Mouse (Mus musculus): ENCODE measurements at regions not wholly inside any gene's neighbourhood (a gene's known extent, or its start where the extent isn't known, plus 50 kb on each side); places are given as distances from the start of the nearest gene placed in this dataset.
A peak's percentile ranks its signal among the peaks of the same experiment; 100 is the strongest.

GRCm38 (mm10) chr10:118656561-118656960 is 213.4 kb downstream of the Dyrk2 start:
- no peaks in the 10 kb centered on the region for H3K4me1 ChIP-seq (ENCODE audit: control insufficient read depth, insufficient read depth, low read length)
- no peaks in the 10 kb centered on the region for H3K27me3 ChIP-seq (ENCODE audit: control insufficient read depth, insufficient read depth, low read length)
- no peaks in the 10 kb centered on the region for H3K36me3 ChIP-seq (ENCODE audit: control insufficient read depth, insufficient read depth, low read length)
- H3K9ac ChIP-seq (replicated peaks; ENCODE audit: low read depth, low read length), result no peak overlapping the region
- 80% methylated on average over 5 of the region's 5 CpGs for WGBS
- no peaks in the 10 kb centered on the region for H3K9me3 ChIP-seq (ENCODE audit: control insufficient read depth, low read length)
- no peak overlapping the region for H3K27ac ChIP-seq (ENCODE audit: low read depth, low read length)
- no peak overlapping the region for H3K4me3 ChIP-seq (ENCODE audit: low read depth, low read length)
- no peak overlapping the region for H3K4me2 ChIP-seq (ENCODE audit: low read depth, low read length)
- ATAC-seq (ENCODE audit: low read depth), result no peak

- H3K9me3 ChIP-seq (ENCODE audit: control insufficient read depth, low read length), result no peaks in the 10 kb centered on the region
- no peak overlapping the region for H3K4me3 ChIP-seq (ENCODE audit: low read depth, low read length)
- H3K36me3 ChIP-seq (ENCODE audit: control insufficient read depth, insufficient read depth, low read length), result no peaks in the 10 kb centered on the region
- H3K4me2 ChIP-seq (ENCODE audit: low read depth, low read length), result no peak overlapping the region
- no peak overlapping the region for H3K9ac ChIP-seq (replicated peaks; ENCODE audit: low read depth, low read length)
- no peak overlapping the region for H3K27ac ChIP-seq (ENCODE audit: low read depth, low read length)
- H3K4me1 ChIP-seq (ENCODE audit: control insufficient read depth, insufficient read depth, low read length), result no peaks in the 10 kb centered on the region
- no peak for ATAC-seq (ENCODE audit: low read depth)
- WGBS, result 79% methylated on average over 3 of the region's 3 CpGs
- no peaks in the 10 kb centered on the region for H3K27me3 ChIP-seq (ENCODE audit: control insufficient read depth, insufficient read depth, low read length)
Measured at GRCm38 (mm10) chr10:118666009-118666408, 204.0 kb downstream of the Dyrk2 start.

GRCm38 (mm10) chr10:118675816-118676465 is 194.1 kb downstream of the Dyrk2 start:
- 34% methylated on average over 18 of the region's 18 CpGs for WGBS
- Histone ChIP-seq H3K36me3 (ENCODE audit: control insufficient read depth, insufficient read depth, low read length) (no peaks in the 10 kb centered on the region), H3K27ac (ENCODE audit: low read depth, low read length) (peak overlapping the region; percentile 48; the same call in 1 of the 2 replicates), H3K4me2 (ENCODE audit: low read depth, low read length) (peak overlapping the region; percentile 41), H3K27me3 (ENCODE audit: control insufficient read depth, insufficient read depth, low read length) (no peaks in the 10 kb centered on the region), H3K4me3 (ENCODE audit: low read depth, low read length) (peak overlapping the region; percentile 7; the same call in 1 of the 2 replicates), H3K9me3 (ENCODE audit: control insufficient read depth, low read length) (no peaks in the 10 kb centered on the region), H3K4me1 (ENCODE audit: control insufficient read depth, insufficient read depth, low read length) (0 out of 2 replicates have a peak, but pooled peaks cover 7% of the 10 kb centered on the region), H3K9ac (replicated peaks; ENCODE audit: low read depth, low read length) (no peak overlapping the region)
- ATAC-seq (ENCODE audit: low read depth), result peak; percentile 86

DNA sequence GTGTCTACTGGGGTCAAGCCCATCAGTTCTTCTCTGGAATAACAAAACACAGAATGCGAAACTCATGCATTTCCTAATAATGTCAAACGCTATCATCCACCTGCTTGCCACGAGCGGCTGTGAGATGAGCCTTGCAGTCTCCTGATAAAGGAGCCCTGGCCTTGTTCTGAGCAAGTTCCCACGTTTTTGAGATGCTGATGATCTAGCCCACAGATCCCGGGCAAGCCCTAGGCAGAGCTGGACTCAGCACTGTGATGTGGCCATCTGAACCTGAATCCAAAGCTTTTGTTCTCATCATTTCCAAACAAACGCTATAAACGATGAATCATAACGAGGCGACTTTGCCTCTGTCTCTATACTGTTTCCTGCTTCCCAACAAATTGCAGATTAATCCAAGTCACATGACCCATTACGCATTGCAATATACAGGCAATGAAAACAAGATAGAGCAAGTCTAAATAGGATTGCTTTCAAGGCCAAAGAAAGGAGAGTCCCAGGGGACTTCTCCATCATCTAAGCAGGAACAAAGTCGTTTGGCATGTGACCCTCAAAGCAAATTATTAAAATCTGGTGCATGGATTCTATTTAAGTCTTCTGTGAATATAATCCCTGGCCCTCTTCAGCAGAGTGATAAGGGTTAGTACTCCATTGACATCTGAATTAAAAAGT is 191.1 kb downstream of the Dyrk2 start:
- 0 out of 2 replicates have a peak overlapping the region, but pooled peaks have one; percentile 23 for H3K27ac ChIP-seq (ENCODE audit: low read depth, low read length)
- H3K9ac ChIP-seq (replicated peaks; ENCODE audit: low read depth, low read length), result no peak overlapping the region
- H3K4me1 ChIP-seq (ENCODE audit: control insufficient read depth, insufficient read depth, low read length), result 0 out of 2 replicates have a peak, but pooled peaks cover 7% of the 10 kb centered on the region
- no peak; the same call in 1 of the 2 replicates for ATAC-seq (ENCODE audit: low read depth)
- H3K4me2 ChIP-seq (ENCODE audit: low read depth, low read length), result no peak overlapping the region
- no peak overlapping the region for H3K4me3 ChIP-seq (ENCODE audit: low read depth, low read length)
- H3K9me3 ChIP-seq (ENCODE audit: control insufficient read depth, low read length), result no peaks in the 10 kb centered on the region
- H3K36me3 ChIP-seq (ENCODE audit: control insufficient read depth, insufficient read depth, low read length), result no peaks in the 10 kb centered on the region
- WGBS, result 45% methylated on average over 12 of the region's 12 CpGs
- no peaks in the 10 kb centered on the region for H3K27me3 ChIP-seq (ENCODE audit: control insufficient read depth, insufficient read depth, low read length)

GRCm38 (mm10) chr10:118679507-118679906 is 190.5 kb downstream of the Dyrk2 start:
- 0 out of 2 replicates have a peak, but pooled peaks cover 7% of the 10 kb centered on the region for H3K4me1 ChIP-seq (ENCODE audit: control insufficient read depth, insufficient read depth, low read length)
- WGBS, result 29% methylated on average over 5 of the region's 5 CpGs
- no peaks in the 10 kb centered on the region for H3K27me3 ChIP-seq (ENCODE audit: control insufficient read depth, insufficient read depth, low read length)
- H3K9me3 ChIP-seq (ENCODE audit: control insufficient read depth, low read length), result no peaks in the 10 kb centered on the region
- ATAC-seq (ENCODE audit: low read depth), result 0 out of 2 replicates have a peak, but pooled peaks have one; percentile 25
- no peak overlapping the region for H3K4me3 ChIP-seq (ENCODE audit: low read depth, low read length)
- H3K27ac ChIP-seq (ENCODE audit: low read depth, low read length), result no peak overlapping the region
- no peak overlapping the region for H3K4me2 ChIP-seq (ENCODE audit: low read depth, low read length)
- no peak overlapping the region for H3K9ac ChIP-seq (replicated peaks; ENCODE audit: low read depth, low read length)
- no peaks in the 10 kb centered on the region for H3K36me3 ChIP-seq (ENCODE audit: control insufficient read depth, insufficient read depth, low read length)

- no peak for ATAC-seq (ENCODE audit: low read depth)
- H3K27me3 ChIP-seq (ENCODE audit: control insufficient read depth, insufficient read depth, low read length), result no peaks in the 10 kb centered on the region
- H3K9me3 ChIP-seq (ENCODE audit: control insufficient read depth, low read length), result no peaks in the 10 kb centered on the region
- 52% methylated on average over 6 of the region's 6 CpGs for WGBS
- no peak overlapping the region for H3K27ac ChIP-seq (ENCODE audit: low read depth, low read length)
- no peak overlapping the region for H3K4me2 ChIP-seq (ENCODE audit: low read depth, low read length)
- H3K9ac ChIP-seq (replicated peaks; ENCODE audit: low read depth, low read length), result no peak overlapping the region
- 0 out of 2 replicates have a peak, but pooled peaks cover 7% of the 10 kb centered on the region for H3K4me1 ChIP-seq (ENCODE audit: control insufficient read depth, insufficient read depth, low read length)
- no peak overlapping the region for H3K4me3 ChIP-seq (ENCODE audit: low read depth, low read length)
- H3K36me3 ChIP-seq (ENCODE audit: control insufficient read depth, insufficient read depth, low read length), result no peaks in the 10 kb centered on the region
Measured at GRCm38 (mm10) chr10:118680896-118681295, 189.1 kb downstream of the Dyrk2 start.

GRCm38 (mm10) chr10:118683356-118683755 is 186.7 kb downstream of the Dyrk2 start:
- Histone ChIP-seq H3K4me1 (ENCODE audit: control insufficient read depth, insufficient read depth, low read length) (0 out of 2 replicates have a peak, but pooled peaks cover 2% of the 10 kb centered on the region), H3K4me2 (ENCODE audit: low read depth, low read length) (no peak overlapping the region), H3K27ac (ENCODE audit: low read depth, low read length) (no peak overlapping the region), H3K36me3 (ENCODE audit: control insufficient read depth, insufficient read depth, low read length) (no peaks in the 10 kb centered on the region), H3K9me3 (ENCODE audit: control insufficient read depth, low read length) (no peaks in the 10 kb centered on the region), H3K9ac (replicated peaks; ENCODE audit: low read depth, low read length) (no peak overlapping the region), H3K4me3 (ENCODE audit: low read depth, low read length) (no peak overlapping the region), H3K27me3 (ENCODE audit: control insufficient read depth, insufficient read depth, low read length) (no peaks in the 10 kb centered on the region)
- no peak for ATAC-seq (ENCODE audit: low read depth)
- 85% methylated on average over 9 of the region's 9 CpGs for WGBS

- WGBS, result 91% methylated on average over 3 of the region's 3 CpGs
- H3K9ac ChIP-seq (replicated peaks; ENCODE audit: low read depth, low read length), result no peak overlapping the region
- H3K27me3 ChIP-seq (ENCODE audit: control insufficient read depth, insufficient read depth, low read length), result no peaks in the 10 kb centered on the region
- H3K4me2 ChIP-seq (ENCODE audit: low read depth, low read length), result no peak overlapping the region
- H3K4me3 ChIP-seq (ENCODE audit: low read depth, low read length), result no peak overlapping the region
- no peaks in the 10 kb centered on the region for H3K4me1 ChIP-seq (ENCODE audit: control insufficient read depth, insufficient read depth, low read length)
- H3K36me3 ChIP-seq (ENCODE audit: control insufficient read depth, insufficient read depth, low read length), result no peaks in the 10 kb centered on the region
- no peak for ATAC-seq (ENCODE audit: low read depth)
- H3K27ac ChIP-seq (ENCODE audit: low read depth, low read length), result no peak overlapping the region
- no peaks in the 10 kb centered on the region for H3K9me3 ChIP-seq (ENCODE audit: control insufficient read depth, low read length)
Measured at GRCm38 (mm10) chr10:118699292-118699691, 170.7 kb downstream of the Dyrk2 start.

DNA sequence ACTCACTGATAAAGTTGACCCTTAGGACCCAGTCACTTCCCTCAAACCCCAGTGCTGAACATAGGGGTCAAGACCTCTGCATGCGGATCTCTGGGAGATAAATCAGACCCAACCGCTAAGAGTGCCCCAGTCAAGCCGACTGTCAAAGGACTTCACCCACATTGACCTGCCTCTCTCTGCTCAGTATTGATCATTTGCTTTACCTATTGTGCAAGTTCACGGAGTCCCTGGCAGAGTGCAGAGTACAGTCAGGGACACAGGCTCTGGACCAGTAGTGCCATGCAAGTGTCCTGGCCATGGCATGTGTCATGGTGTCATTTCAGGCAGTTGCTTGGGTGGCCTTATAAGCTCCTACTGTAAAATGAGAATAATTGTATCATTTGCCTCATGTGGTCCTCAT is 169.9 kb downstream of the Dyrk2 start:
- no peaks in the 10 kb centered on the region for H3K9me3 ChIP-seq (ENCODE audit: control insufficient read depth, low read length)
- H3K27me3 ChIP-seq (ENCODE audit: control insufficient read depth, insufficient read depth, low read length), result no peaks in the 10 kb centered on the region
- 89% methylated on average over 4 of the region's 4 CpGs for WGBS
- no peaks in the 10 kb centered on the region for H3K36me3 ChIP-seq (ENCODE audit: control insufficient read depth, insufficient read depth, low read length)
- no peak overlapping the region for H3K9ac ChIP-seq (replicated peaks; ENCODE audit: low read depth, low read length)
- H3K4me3 ChIP-seq (ENCODE audit: low read depth, low read length), result no peak overlapping the region
- ATAC-seq (ENCODE audit: low read depth), result no peak
- H3K4me2 ChIP-seq (ENCODE audit: low read depth, low read length), result no peak overlapping the region
- no peaks in the 10 kb centered on the region for H3K4me1 ChIP-seq (ENCODE audit: control insufficient read depth, insufficient read depth, low read length)
- H3K27ac ChIP-seq (ENCODE audit: low read depth, low read length), result no peak overlapping the region

Measured in neural tube, embryonic 14.5 days (tissue).